Mouse (Mus musculus) limb, embryonic 10.5 days (tissue): Measurements from ENCODE around the gene Borcs5. TPM values are rescaled to one million over a fixed set of nuclear protein-coding genes. Genes with fewer than 3 reads are reported as not detected.

Source experiments
- DNase-seq: peaks from one replicate; pipeline ENCODE4 v3.0.0-alpha.2; 2017; ENCODE audit warnings: low spot score
- H3K27ac ChIP-seq: fragments of 300-500 bp; sonication (generic); 2 replicates; pipeline ENCODE4 v1.5.1; 2016; ENCODE audit warnings: mild to moderate bottlenecking
- H3K27me3 ChIP-seq: fragments of 300-500 bp; sonication (generic); 2 replicates; pipeline ENCODE4 v1.6.1; 2016; ENCODE audit warnings: low read depth, mild to moderate bottlenecking; ENCODE audit not compliant: poor library complexity, severe bottlenecking
- H3K36me3 ChIP-seq: fragments of 300-500 bp; sonication (generic); 2 replicates; pipeline ENCODE4 v1.6.1; 2016; ENCODE audit warnings: mild to moderate bottlenecking, moderate library complexity
- H3K4me1 ChIP-seq: fragments of 300-500 bp; sonication (generic); 2 replicates; pipeline ENCODE4 v1.6.1; 2016
- H3K4me3 ChIP-seq: fragments of 300-500 bp; sonication (generic); 2 replicates; pipeline ENCODE4 v1.5.1; 2016; ENCODE audit warnings: mild to moderate bottlenecking, moderate library complexity
- H3K9me3 ChIP-seq: fragments of 300-500 bp; sonication (generic); replicated peaks from 2 replicates; pipeline ENCODE4 v1.6.1; 2016; ENCODE audit warnings: mild to moderate bottlenecking
- WGBS: fragments of 180-500 bp; shearing (Covaris S2); methylation state at CpG from one replicate; pipeline ENCODE4 v1.1.7; 2016; 5-methylcytosine and 5-hydroxymethylcytosine counted together
- polyA plus RNA-seq: library from polyadenylated mRNA; unstranded; fragments of >200 nt; fragmentation: Nextera tagmentation; extraction: Ambion mirVana; gene quantifications from 2 replicates; pipeline ENCODE4 v1.2.1, GENCODE M21; 2016

Gene Borcs5
- polyA plus RNA-seq, 1 experiment from 2014 or later = 18.0 TPM

GRCm38 (mm10) chr6:134713897-134714296, 74.6 kb downstream of the Borcs5 start:
- no peak overlapping the region for H3K4me3 ChIP-seq
- H3K27ac ChIP-seq = no peak overlapping the region
- 69% methylated on average over 1 of the region's 1 CpGs for WGBS
- no peaks in the 10 kb centered on the region for H3K9me3 ChIP-seq
- H3K27me3 ChIP-seq = no peaks in the 10 kb centered on the region
- DNase-seq = no peak
- peaks cover 26% of the 10 kb centered on the region for H3K36me3 ChIP-seq
- H3K4me1 ChIP-seq = 0 out of 2 replicates have a peak, but pooled peaks cover 3% of the 10 kb centered on the region

DNA sequence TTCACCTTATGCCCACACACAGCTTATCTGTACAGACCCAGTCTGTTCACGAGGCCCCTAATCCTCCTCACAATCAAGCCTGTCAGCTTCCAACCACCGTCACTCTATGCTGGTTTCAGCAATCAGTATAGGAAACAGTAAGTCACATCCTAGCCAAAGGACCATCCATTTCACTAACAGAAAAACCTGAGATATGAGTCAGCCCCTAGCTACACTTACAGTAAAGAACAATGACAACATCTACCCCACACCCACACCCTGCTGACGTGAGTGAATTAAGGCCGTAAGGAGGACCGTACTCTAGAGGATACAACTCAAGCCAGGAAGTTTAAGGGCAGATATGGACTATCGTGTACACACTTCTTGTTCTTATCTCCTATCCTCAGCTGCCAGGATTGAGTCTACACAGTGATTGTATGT, 76.9 kb downstream of the Borcs5 start:
- DNase-seq = no peak
- Histone ChIP-seq H3K4me1 (0 out of 2 replicates have a peak, but pooled peaks cover 3% of the 10 kb centered on the region), H3K9me3 (no peaks in the 10 kb centered on the region), H3K36me3 (peaks cover 40% of the 10 kb centered on the region), H3K27me3 (no peaks in the 10 kb centered on the region), H3K4me3 (no peak overlapping the region), H3K27ac (no peak overlapping the region)
- 91% methylated on average over 6 of the region's 6 CpGs for WGBS

DNA sequence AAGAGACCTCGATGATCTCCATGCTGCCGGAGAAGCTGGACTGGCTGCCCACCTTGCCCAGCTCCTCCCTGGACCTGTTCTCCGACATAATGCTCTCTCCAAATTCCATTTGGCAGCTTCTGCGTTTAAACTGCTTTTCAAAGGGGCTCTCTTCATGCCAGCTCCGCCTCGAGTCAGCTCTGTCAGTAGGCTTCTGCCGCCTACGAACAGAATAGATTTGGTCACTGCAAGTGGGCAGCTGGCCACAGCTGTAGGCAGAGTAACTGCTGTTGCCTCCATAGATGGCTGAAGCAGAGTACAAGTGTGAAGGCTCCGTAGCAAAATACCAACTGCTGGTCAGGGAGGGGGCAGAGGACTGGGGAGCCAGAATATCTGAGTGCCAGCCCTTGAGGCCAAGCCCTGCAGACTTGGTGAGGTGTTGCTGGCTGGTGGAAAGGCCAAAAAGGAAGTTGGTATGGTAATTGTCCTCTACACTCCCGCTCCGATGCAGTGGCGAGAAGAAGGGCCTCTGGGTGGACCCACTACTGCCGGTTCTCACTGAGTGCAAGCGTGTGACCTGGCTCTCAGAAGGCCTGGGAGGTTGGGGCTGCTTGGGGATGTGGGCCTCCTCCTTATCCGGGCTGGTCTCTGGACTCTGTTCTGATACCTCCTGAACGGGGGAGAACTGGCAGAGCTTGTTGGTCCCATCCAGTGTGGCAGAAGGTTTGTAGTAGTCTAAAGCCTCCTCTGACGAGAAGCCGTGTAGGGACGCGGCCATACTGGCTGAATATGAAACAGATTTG, 78.8 kb downstream of the Borcs5 start:
- no peak for DNase-seq
- no peaks in the 10 kb centered on the region for H3K4me1 ChIP-seq
- H3K27ac ChIP-seq = no peak overlapping the region
- 91% methylated on average over 20 of the region's 20 CpGs for WGBS
- H3K9me3 ChIP-seq = no peaks in the 10 kb centered on the region
- peaks cover 43% of the 10 kb centered on the region for H3K36me3 ChIP-seq
- H3K4me3 ChIP-seq = no peak overlapping the region
- no peaks in the 10 kb centered on the region for H3K27me3 ChIP-seq

- Histone ChIP-seq H3K27ac (no peak overlapping the region), H3K4me3 (no peak overlapping the region), H3K4me1 (no peaks in the 10 kb centered on the region), H3K27me3 (no peaks in the 10 kb centered on the region), H3K9me3 (no peaks in the 10 kb centered on the region), H3K36me3 (peaks cover 46% of the 10 kb centered on the region)
- no peak for DNase-seq
- 93% methylated on average over 11 of the region's 11 CpGs for WGBS
Measured at GRCm38 (mm10) chr6:134718668-134719065, 79.4 kb downstream of the Borcs5 start.

- DNase-seq = no peak
- H3K9me3 ChIP-seq = no peaks in the 10 kb centered on the region
- 91% methylated on average over 5 of the region's 5 CpGs for WGBS
- H3K27me3 ChIP-seq = no peaks in the 10 kb centered on the region
- H3K36me3 ChIP-seq = peaks cover 46% of the 10 kb centered on the region
- H3K4me1 ChIP-seq = no peaks in the 10 kb centered on the region
- no peak overlapping the region for H3K4me3 ChIP-seq
- no peak overlapping the region for H3K27ac ChIP-seq
Measured at GRCm38 (mm10) chr6:134719156-134719555, 79.8 kb downstream of the Borcs5 start.

DNA sequence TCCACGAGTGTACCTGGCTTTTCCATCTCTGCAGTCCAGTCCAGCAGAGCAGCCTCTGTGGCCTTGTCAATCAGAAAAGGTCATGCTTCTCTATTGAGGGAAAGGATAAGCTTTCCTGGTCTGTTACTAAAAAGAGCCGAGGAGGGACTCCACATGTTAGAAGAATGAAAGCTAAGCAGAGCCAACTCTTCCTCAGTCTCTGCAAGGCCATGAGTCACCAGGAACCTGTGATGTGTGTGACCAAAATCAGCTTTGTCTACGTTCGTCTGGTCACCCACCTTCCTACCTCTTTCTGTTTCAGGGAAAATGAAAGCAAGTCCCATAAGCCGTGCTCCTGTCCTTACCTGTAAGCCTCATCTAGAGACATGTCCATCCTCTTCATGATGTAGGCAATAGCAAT, 80.8 kb downstream of the Borcs5 start:
- H3K4me1 ChIP-seq = no peaks in the 10 kb centered on the region
- no peak overlapping the region for H3K4me3 ChIP-seq
- 90% methylated on average over 5 of the region's 5 CpGs for whole genome bisulfite sequencing
- H3K9me3 ChIP-seq = no peaks in the 10 kb centered on the region
- peaks cover 48% of the 10 kb centered on the region for H3K36me3 ChIP-seq
- no peaks in the 10 kb centered on the region for H3K27me3 ChIP-seq
- no peak for DNase-seq
- no peak overlapping the region for H3K27ac ChIP-seq

DNA sequence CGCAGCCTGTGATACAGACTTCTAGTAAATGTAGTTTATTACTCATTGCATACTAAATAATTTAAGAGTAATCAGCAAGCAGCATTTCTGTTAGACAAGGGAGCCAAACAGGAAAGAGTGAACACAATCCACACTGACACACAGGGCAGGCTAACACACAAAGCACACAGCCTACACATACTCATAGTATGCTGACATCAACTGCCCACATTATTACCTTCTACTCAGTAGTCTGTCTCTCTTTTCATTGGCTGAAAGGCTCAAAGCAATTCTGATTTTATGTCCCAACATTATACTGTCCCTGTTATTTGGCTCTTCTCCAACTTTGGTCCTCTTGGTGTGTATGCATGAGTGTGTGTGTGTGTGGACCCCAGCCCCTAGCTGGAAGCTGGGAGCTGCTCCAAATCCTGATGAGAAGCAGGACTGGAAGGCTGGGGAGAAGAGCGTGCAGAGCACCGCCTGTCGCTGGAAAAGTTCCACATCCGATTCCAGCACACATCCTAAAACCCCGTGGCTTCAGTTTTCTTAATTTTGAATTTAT, 82.5 kb downstream of the Borcs5 start:
- Histone ChIP-seq H3K36me3 (peaks cover 51% of the 10 kb centered on the region), H3K4me1 (no peaks in the 10 kb centered on the region), H3K27me3 (no peaks in the 10 kb centered on the region), H3K4me3 (no peak overlapping the region), H3K27ac (no peak overlapping the region), H3K9me3 (no peaks in the 10 kb centered on the region)
- DNase-seq = no peak
- WGBS = 95% methylated on average over 6 of the region's 6 CpGs

GRCm38 (mm10) chr6:134722906-134723305, 83.6 kb downstream of the Borcs5 start:
- no peak for DNase-seq
- Histone ChIP-seq H3K9me3 (no peaks in the 10 kb centered on the region), H3K27ac (no peak overlapping the region), H3K4me1 (0 out of 2 replicates have a peak, but pooled peaks cover 4% of the 10 kb centered on the region), H3K4me3 (no peak overlapping the region), H3K36me3 (peaks cover 40% of the 10 kb centered on the region), H3K27me3 (no peaks in the 10 kb centered on the region)
- 92% methylated on average over 8 of the region's 8 CpGs for WGBS

GRCm38 (mm10) chr6:134723326-134723725, 84.0 kb downstream of the Borcs5 start:
- Histone ChIP-seq H3K36me3 (peaks cover 36% of the 10 kb centered on the region), H3K4me1 (0 out of 2 replicates have a peak, but pooled peaks cover 4% of the 10 kb centered on the region), H3K4me3 (no peak overlapping the region), H3K27ac (no peak overlapping the region), H3K9me3 (no peaks in the 10 kb centered on the region), H3K27me3 (no peaks in the 10 kb centered on the region)
- 95% methylated on average over 7 of the region's 7 CpGs for WGBS
- DNase-seq = no peak

GRCm38 (mm10) chr6:134723833-134724553, 84.7 kb downstream of the Borcs5 start:
- Histone ChIP-seq H3K4me3 (no peak overlapping the region), H3K4me1 (0 out of 2 replicates have a peak, but pooled peaks cover 4% of the 10 kb centered on the region), H3K27me3 (no peaks in the 10 kb centered on the region), H3K9me3 (no peaks in the 10 kb centered on the region), H3K36me3 (peaks cover 29% of the 10 kb centered on the region), H3K27ac (no peak overlapping the region)
- DNase-seq = no peak
- 88% methylated on average over 9 of the region's 9 CpGs for WGBS

DNA sequence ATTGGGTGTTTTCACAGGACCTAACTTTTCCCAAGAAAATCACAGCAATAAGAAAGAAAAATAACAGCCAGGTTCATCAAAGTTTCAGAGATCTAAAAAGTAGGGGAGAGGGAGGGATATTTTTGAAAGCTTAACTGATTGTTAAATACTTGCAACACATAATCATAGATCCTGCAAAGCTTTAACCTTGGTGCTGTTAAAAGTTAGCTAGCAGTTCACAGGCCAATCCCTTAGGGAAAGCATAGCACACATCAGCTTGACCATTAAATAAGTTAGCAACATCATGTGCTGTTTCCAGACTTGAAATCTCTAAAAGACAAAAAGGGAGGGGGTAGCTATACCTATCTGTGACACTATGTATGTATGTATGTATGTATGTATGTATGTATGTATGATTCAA, 86.1 kb downstream of the Borcs5 start:
- Histone ChIP-seq H3K27ac (no peak overlapping the region), H3K27me3 (no peaks in the 10 kb centered on the region), H3K9me3 (no peaks in the 10 kb centered on the region), H3K4me3 (no peak overlapping the region), H3K36me3 (peaks cover 20% of the 10 kb centered on the region), H3K4me1 (0 out of 2 replicates have a peak, but pooled peaks cover 4% of the 10 kb centered on the region)
- DNase-seq = no peak

GRCm38 (mm10) chr6:134730978-134731377, 91.7 kb downstream of the Borcs5 start:
- 0 out of 2 replicates have a peak, but pooled peaks cover 4% of the 10 kb centered on the region for H3K4me1 ChIP-seq
- 88% methylated on average over 3 of the region's 3 CpGs for WGBS
- H3K9me3 ChIP-seq = no peaks in the 10 kb centered on the region
- no peak overlapping the region for H3K4me3 ChIP-seq
- H3K36me3 ChIP-seq = no peaks in the 10 kb centered on the region
- no peaks in the 10 kb centered on the region for H3K27me3 ChIP-seq
- DNase-seq = no peak
- no peak overlapping the region for H3K27ac ChIP-seq

DNA sequence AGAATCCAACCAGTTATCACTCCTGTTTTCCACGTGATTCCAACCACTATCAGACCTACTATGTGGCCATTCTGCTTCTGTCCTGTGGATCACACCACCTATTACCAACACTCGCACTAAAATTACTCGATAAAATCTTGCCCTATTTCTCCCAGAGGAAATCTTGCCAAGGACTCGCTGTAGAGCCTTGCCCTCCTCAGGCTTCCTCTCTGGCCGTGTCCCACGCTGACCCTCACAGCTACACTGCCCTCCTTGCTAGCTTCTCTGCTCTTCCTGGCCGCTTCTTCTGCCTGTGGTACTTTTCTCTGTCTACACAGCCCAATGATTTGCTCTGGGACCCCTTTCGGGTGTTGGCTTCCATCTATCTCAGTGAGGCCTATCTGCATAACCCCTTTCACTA, 93.5 kb downstream of the Borcs5 start:
- no peaks in the 10 kb centered on the region for H3K9me3 ChIP-seq
- H3K4me3 ChIP-seq = no peak overlapping the region
- H3K27me3 ChIP-seq = no peaks in the 10 kb centered on the region
- no peaks in the 10 kb centered on the region for H3K4me1 ChIP-seq
- H3K27ac ChIP-seq = no peak overlapping the region
- DNase-seq = no peak
- H3K36me3 ChIP-seq = peaks cover 7% of the 10 kb centered on the region
- 88% methylated on average over 8 of the region's 8 CpGs for WGBS
